Mouse (Mus musculus): ENCODE measurements at regions not wholly inside any gene's neighbourhood (a gene's known extent, or its start where the extent isn't known, plus 50 kb on each side); places are given as distances from the start of the nearest gene placed in this dataset.
A peak's percentile ranks its signal among the peaks of the same experiment; 100 is the strongest.

DNA sequence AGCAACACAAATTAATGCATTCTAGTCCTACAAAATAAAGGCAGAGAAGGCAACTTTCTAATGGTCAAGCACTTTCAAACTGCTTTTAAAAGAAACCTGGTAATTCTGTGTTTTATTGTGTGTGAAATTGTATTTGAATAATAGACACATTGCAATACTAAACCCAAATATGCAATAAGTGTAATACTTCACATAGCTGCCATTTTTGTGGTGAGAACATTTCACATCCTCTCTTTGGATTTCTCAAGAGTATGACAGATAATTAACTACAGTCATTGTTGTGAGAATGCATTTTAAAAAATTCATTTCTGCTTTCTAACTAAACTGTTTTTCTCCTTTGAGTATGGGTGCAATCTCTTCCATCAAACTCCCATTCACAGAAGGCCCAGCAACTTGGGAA is 256.4 kb downstream of the Sema3d start:
- no peaks in the 10 kb centered on the region for H3K27me3 ChIP-seq (ENCODE audit: control insufficient read depth, insufficient read depth, insufficient read length)
- no peaks in the 10 kb centered on the region for H3K79me3 ChIP-seq (ENCODE audit: low read depth)
- TF ChIP-seq CEBPB (IDR thresholded peaks at IDR 0.05; ENCODE audit: low read depth) (peak; percentile 59), FOSL1 (IDR thresholded peaks at IDR 0.05; ENCODE audit: insufficient read depth, low read length, poor library complexity, severe bottlenecking) (no peak)
- no peak overlapping the region for H3ac ChIP-seq (ENCODE audit: control insufficient read depth, insufficient read length, low read depth)
- H3K4me3 ChIP-seq (ENCODE audit: insufficient read depth, poor library complexity, severe bottlenecking) = no peak overlapping the region
- no peaks in the 10 kb centered on the region for H3K79me2 ChIP-seq (ENCODE audit: control insufficient read depth, insufficient read depth)
- no peaks in the 10 kb centered on the region for H3K36me3 ChIP-seq (ENCODE audit: control insufficient read depth, insufficient read depth)

DNA sequence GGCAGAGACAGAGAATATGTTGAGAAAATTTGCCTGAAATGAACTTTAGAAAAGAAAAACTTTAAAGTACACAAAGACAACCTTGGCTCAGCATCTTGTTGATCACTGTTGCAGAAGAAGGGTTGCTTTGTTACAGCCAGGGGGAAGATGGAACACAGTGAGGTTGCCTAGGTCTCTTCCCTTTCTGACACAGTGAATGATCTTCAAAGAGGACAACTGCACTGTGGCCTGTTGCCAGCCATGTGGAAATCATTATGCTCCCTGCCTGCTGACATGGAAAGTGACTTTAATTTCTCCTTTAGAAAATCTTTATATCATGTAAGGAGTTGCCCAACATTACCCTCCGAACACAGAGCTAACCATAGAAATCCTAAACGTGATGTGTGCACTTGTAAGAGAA is 263.1 kb downstream of the Sema3d start:
- Histone ChIP-seq H3K79me3 (ENCODE audit: low read depth) (no peaks in the 10 kb centered on the region), H3ac (ENCODE audit: control insufficient read depth, insufficient read length, low read depth) (no peak overlapping the region), H3K27me3 (ENCODE audit: control insufficient read depth, insufficient read depth, insufficient read length) (no peaks in the 10 kb centered on the region), H3K4me3 (ENCODE audit: insufficient read depth, poor library complexity, severe bottlenecking) (no peak overlapping the region), H3K79me2 (ENCODE audit: control insufficient read depth, insufficient read depth) (no peaks in the 10 kb centered on the region), H3K36me3 (ENCODE audit: control insufficient read depth, insufficient read depth) (no peaks in the 10 kb centered on the region)
- TF ChIP-seq USF1 (IDR thresholded peaks at IDR 0.05; ENCODE audit: low read depth) (no peak), FOSL1 (IDR thresholded peaks at IDR 0.05; ENCODE audit: insufficient read depth, low read length, poor library complexity, severe bottlenecking) (no peak), MYOD1 (IDR thresholded peaks at IDR 0.05; ENCODE audit: control insufficient read depth, insufficient read length, low read depth) (no peak), CTCF (IDR thresholded peaks at IDR 0.05; ENCODE audit: control insufficient read depth, insufficient read depth, insufficient read length) (no peak), CEBPB (IDR thresholded peaks at IDR 0.05; ENCODE audit: low read depth) (no peak), MYOG (IDR thresholded peaks at IDR 0.05; ENCODE audit: control insufficient read depth, extremely low read depth, insufficient read length) (no peak), MAX (IDR thresholded peaks at IDR 0.05) (no peak)

DNA sequence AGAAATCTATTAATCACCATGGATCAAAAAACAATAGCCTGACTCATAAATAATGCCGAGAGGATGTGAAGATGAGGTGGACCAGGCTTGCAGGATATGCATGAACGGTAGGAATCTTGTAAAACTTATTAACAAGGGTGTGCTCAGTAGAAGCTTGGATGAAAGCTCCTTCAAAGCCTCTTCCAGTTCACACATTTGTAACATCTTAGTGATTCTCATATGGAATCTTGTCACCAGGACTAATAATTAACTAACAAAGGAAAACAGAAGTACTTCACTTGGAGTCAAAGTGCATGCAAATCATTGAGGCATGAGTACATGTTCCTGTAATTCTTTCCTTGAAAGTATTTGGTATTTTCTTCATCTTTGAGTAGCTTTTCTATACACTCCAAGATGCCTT is 290.5 kb downstream of the Sema3d start:
- Histone ChIP-seq H3K36me3 (ENCODE audit: control insufficient read depth, insufficient read depth) (no peaks in the 10 kb centered on the region), H3K27me3 (ENCODE audit: control insufficient read depth, insufficient read depth, insufficient read length) (no peaks in the 10 kb centered on the region), H3K4me3 (ENCODE audit: insufficient read depth, poor library complexity, severe bottlenecking) (no peak overlapping the region), H3ac (ENCODE audit: control insufficient read depth, insufficient read length, low read depth) (no peak overlapping the region), H3K79me3 (ENCODE audit: low read depth) (no peaks in the 10 kb centered on the region), H3K79me2 (ENCODE audit: control insufficient read depth, insufficient read depth) (no peaks in the 10 kb centered on the region)
- TF ChIP-seq USF1 (IDR thresholded peaks at IDR 0.05; ENCODE audit: low read depth) (no peak), CTCF (IDR thresholded peaks at IDR 0.05; ENCODE audit: control insufficient read depth, insufficient read depth, insufficient read length) (no peak), MAX (IDR thresholded peaks at IDR 0.05) (no peak), MYOG (IDR thresholded peaks at IDR 0.05; ENCODE audit: control insufficient read depth, extremely low read depth, insufficient read length) (no peak), MYOD1 (IDR thresholded peaks at IDR 0.05; ENCODE audit: control insufficient read depth, insufficient read length, low read depth) (no peak), CEBPB (IDR thresholded peaks at IDR 0.05; ENCODE audit: low read depth) (no peak), FOSL1 (IDR thresholded peaks at IDR 0.05; ENCODE audit: insufficient read depth, low read length, poor library complexity, severe bottlenecking) (no peak)

DNA sequence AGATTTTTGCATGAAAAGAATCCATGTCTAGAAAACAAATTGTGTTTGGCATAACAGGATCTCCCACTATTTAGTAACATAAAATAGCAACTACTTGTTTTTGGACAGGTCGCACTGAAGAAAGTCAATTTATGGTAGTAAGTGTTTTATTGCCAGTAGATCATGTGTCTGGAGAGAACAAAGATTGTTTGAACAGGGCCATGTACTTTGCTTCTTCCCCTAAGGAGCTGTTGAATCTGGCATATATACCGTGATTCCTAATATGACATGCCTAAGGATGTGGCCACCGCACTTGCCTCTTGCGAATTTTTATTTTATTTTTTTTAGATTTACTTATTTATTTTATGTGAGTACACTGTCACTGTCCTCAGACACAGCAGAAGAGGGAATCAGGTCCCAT is 290.9 kb downstream of the Sema3d start:
- Histone ChIP-seq H3K27me3 (ENCODE audit: control insufficient read depth, insufficient read depth, insufficient read length) (no peaks in the 10 kb centered on the region), H3K4me3 (ENCODE audit: insufficient read depth, poor library complexity, severe bottlenecking) (no peak overlapping the region), H3K36me3 (ENCODE audit: control insufficient read depth, insufficient read depth) (no peaks in the 10 kb centered on the region), H3K79me2 (ENCODE audit: control insufficient read depth, insufficient read depth) (no peaks in the 10 kb centered on the region), H3K79me3 (ENCODE audit: low read depth) (no peaks in the 10 kb centered on the region), H3ac (ENCODE audit: control insufficient read depth, insufficient read length, low read depth) (no peak overlapping the region)
- TF ChIP-seq MAX (IDR thresholded peaks at IDR 0.05) (no peak), MYOG (IDR thresholded peaks at IDR 0.05; ENCODE audit: control insufficient read depth, extremely low read depth, insufficient read length) (no peak), CEBPB (IDR thresholded peaks at IDR 0.05; ENCODE audit: low read depth) (no peak), USF1 (IDR thresholded peaks at IDR 0.05; ENCODE audit: low read depth) (no peak), CTCF (IDR thresholded peaks at IDR 0.05; ENCODE audit: control insufficient read depth, insufficient read depth, insufficient read length) (no peak), FOSL1 (IDR thresholded peaks at IDR 0.05; ENCODE audit: insufficient read depth, low read length, poor library complexity, severe bottlenecking) (no peak), MYOD1 (IDR thresholded peaks at IDR 0.05; ENCODE audit: control insufficient read depth, insufficient read length, low read depth) (no peak)

DNA sequence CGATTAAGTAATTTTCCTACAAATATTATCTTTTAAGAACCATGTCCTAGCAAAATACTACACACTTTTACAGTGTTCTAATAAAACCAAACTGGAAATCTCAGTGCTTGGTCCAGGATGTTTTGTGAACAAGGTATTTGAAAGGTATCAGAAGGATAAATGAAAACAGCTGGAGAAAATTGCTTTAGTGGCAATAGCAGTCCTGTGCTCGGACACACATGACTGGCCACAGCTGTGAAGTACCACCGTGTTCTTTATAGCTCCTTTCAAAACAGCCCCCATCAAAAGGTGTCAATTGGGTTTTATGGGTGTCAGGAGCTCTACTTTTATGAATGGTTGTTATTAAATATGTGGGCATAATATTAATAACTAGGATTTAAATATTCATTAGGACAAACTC is 293.5 kb downstream of the Sema3d start:
- Histone ChIP-seq H3ac (ENCODE audit: control insufficient read depth, insufficient read length, low read depth) (no peak overlapping the region), H3K79me2 (ENCODE audit: control insufficient read depth, insufficient read depth) (no peaks in the 10 kb centered on the region), H3K79me3 (ENCODE audit: low read depth) (no peaks in the 10 kb centered on the region), H3K4me3 (ENCODE audit: insufficient read depth, poor library complexity, severe bottlenecking) (no peak overlapping the region), H3K27me3 (ENCODE audit: control insufficient read depth, insufficient read depth, insufficient read length) (no peaks in the 10 kb centered on the region), H3K36me3 (ENCODE audit: control insufficient read depth, insufficient read depth) (no peaks in the 10 kb centered on the region)
- TF ChIP-seq MAX (IDR thresholded peaks at IDR 0.05) = no peak
- no peak for TF ChIP-seq CEBPB (IDR thresholded peaks at IDR 0.05; ENCODE audit: low read depth)
- TF ChIP-seq USF1 (IDR thresholded peaks at IDR 0.05; ENCODE audit: low read depth) = no peak
- no peak for TF ChIP-seq MYOD1 (IDR thresholded peaks at IDR 0.05; ENCODE audit: control insufficient read depth, insufficient read length, low read depth)
- TF ChIP-seq FOSL1 (IDR thresholded peaks at IDR 0.05; ENCODE audit: insufficient read depth, low read length, poor library complexity, severe bottlenecking) = no peak
- TF ChIP-seq CTCF (IDR thresholded peaks at IDR 0.05; ENCODE audit: control insufficient read depth, insufficient read depth, insufficient read length) = no peak
- TF ChIP-seq MYOG (IDR thresholded peaks at IDR 0.05; ENCODE audit: control insufficient read depth, extremely low read depth, insufficient read length) = no peak

DNA sequence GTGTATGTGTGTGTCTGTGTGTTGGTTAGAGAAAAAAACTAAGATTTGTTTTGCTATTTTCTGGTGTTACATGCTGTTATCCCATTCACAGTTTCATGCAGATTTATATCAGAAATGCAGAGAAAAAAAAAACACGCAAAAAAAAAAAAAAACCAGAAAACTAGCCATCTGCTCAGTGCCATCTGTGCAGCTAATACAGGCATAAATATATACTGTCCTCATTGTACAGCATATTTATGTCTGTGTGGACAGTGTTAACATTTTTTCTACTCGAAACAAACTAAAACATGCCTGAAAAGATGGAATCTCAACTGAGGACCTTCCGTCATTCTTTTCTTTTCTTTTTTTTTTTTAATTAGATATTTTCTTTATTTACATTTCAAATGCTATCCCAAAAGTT is 331.7 kb downstream of the Sema3d start:
- Histone ChIP-seq H3K27me3 (ENCODE audit: control insufficient read depth, insufficient read depth, insufficient read length) (no peaks in the 10 kb centered on the region), H3K4me3 (ENCODE audit: insufficient read depth, poor library complexity, severe bottlenecking) (no peak overlapping the region), H3K36me3 (ENCODE audit: control insufficient read depth, insufficient read depth) (no peaks in the 10 kb centered on the region), H3ac (ENCODE audit: control insufficient read depth, insufficient read length, low read depth) (no peak overlapping the region), H3K79me3 (ENCODE audit: low read depth) (no peaks in the 10 kb centered on the region), H3K79me2 (ENCODE audit: control insufficient read depth, insufficient read depth) (no peaks in the 10 kb centered on the region)
- TF ChIP-seq CEBPB (IDR thresholded peaks at IDR 0.05; ENCODE audit: low read depth) = no peak
- no peak for TF ChIP-seq CTCF (IDR thresholded peaks at IDR 0.05; ENCODE audit: control insufficient read depth, insufficient read depth, insufficient read length)

All from C2C12 (cell line).